Mouse (Mus musculus) spleen, postnatal 4 days (tissue): ENCODE measurements at regions not wholly inside any gene's neighbourhood (a gene's known extent, or its start where the extent isn't known, plus 50 kb on each side); places are given as distances from the start of the nearest gene placed in this dataset.
"Not testable (repeated sequence)": the region's sequence is repeated elsewhere in the genome, so short reads cannot be mapped to it uniquely, and the experiment has no call there.

Experiments used
- DNase-seq, 2 experiments: peaks; one replicate each; pipeline ENCODE4 v3.0.0; 2022; ENCODE audit warnings: low spot score in 2 of 2

- DNase-seq, result not testable (repeated sequence)
These were observed 256.5 kb upstream of the Olfr161 start for GRCm38 (mm10) chr16:3334355-3334754.

- not testable (repeated sequence) for DNase-seq
These were observed 247.5 kb upstream of the Olfr161 start for GRCm38 (mm10) chr16:3343372-3343771.

GRCm38 (mm10) chr16:3344725-3345380, 246.0 kb upstream of the Olfr161 start:
- not testable (repeated sequence) for DNase-seq

GRCm38 (mm10) chr16:3349382-3349781, 241.5 kb upstream of the Olfr161 start:
- peak in 1 of 2 experiments; percentile 55 for DNase-seq

- DNase-seq, result not testable (repeated sequence)
These were observed 240.8 kb upstream of the Olfr161 start for GRCm38 (mm10) chr16:3349850-3350547.

- DNase-seq, result not testable (repeated sequence)
These were observed 240.0 kb upstream of the Olfr161 start for GRCm38 (mm10) chr16:3350668-3351507.

GRCm38 (mm10) chr16:3351508-3352046, 239.3 kb upstream of the Olfr161 start:
- DNase-seq, result peak; percentile 53 to 71
